Mouse (Mus musculus): Measurements from ENCODE around the gene Cfap161.

DNA sequence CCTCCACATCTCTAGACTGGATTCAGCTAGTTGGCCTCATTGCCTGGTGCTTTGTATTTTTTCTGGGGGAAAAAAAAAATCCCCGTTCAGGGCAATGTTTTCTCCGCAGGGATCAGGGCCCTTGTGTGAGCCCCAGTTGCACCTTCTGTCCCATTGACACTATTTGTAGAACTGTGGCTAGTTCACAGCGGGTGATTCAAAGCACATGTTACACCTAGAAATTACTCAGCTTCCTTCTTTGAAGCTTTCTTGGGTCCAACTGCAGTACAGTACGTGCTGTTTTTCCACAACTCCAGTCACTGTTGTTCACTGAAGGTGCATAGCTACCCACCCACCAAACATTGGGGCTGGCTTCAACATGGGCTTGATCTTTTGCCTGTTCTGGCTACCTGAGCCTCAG, 9.1 kb upstream of the Cfap161 start:
- TF ChIP-seq CTCF (IDR thresholded peaks at IDR 0.05; ENCODE audit: low read depth) (no peak), EP300 (optimal IDR thresholded peaks at IDR 0.05) (no peak)
